Mouse (Mus musculus): Measurements from ENCODE around the gene Rflna.

DNA sequence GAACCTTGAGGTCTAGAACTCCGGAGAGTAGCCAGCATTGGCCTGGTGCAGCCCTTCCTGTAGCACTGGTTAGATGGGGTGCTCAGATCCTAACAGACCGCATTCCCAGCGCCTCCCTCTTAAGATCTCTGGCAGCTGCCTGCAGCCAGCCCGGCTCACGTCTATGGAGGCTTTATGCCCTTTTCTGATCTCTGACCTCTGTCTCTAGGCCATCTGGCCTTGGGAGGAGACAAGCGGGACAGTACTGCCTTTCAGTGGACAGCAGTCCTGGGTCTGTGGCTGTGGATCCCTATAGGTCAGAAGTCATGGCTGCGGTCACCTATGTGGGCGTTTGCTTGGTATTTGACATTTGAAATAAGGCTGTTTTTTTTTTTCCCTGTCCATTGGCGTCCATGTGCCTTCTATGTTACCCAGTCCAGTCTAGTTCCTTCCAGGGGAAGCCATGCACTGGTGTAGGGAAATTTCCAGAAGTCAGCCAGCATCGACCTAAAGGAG lies 2.2 kb upstream of the Rflna start:
- TF ChIP-seq CTCF (IDR thresholded peaks at IDR 0.05; ENCODE audit: low read depth, low read length) (no peak), POLR2A (IDR thresholded peaks at IDR 0.05; ENCODE audit: borderline replicate concordance, low read depth, low read length) (no peak)
